Mouse (Mus musculus) frontal cortex, adult (tissue): ENCODE measurements around the gene Tdpoz5.
"Not testable (repeated sequence)": the region's sequence is repeated elsewhere in the genome, so short reads cannot be mapped to it uniquely, and the experiment has no call there.

Source experiments
- ATAC-seq: cut with Nextera tagmentation; 2 replicates; pipeline ENCODE4 v1.9.2; 2017; ENCODE audit warnings: mild to moderate bottlenecking, moderate library complexity, mixed read lengths; ENCODE audit not compliant: low TSS enrichment

Tdpoz5 gene

DNA sequence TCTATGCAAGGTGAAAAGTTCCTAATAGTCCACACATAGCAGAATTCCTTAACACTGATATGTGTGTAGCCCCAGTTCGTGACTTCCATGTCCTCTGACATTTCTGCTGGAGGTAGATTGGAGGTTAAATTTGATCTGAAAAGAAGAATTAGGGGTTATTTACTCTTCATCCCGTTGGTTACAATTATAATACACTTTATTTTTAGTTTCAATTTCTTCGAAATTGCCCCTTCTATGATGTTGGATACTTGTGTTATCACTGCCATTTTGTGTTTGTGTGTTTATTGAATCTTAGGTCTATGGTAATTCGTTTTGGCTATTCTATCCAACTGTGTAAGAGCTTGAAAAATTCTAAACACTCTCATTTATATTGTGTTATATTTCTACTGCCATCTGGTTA lies at the start of gene Tdpoz5:
Gene Tdpoz5, minus strand, starts transcription at position 101 of the 400 bp plus-strand sequence.
- not testable (repeated sequence) for ATAC-seq

DNA sequence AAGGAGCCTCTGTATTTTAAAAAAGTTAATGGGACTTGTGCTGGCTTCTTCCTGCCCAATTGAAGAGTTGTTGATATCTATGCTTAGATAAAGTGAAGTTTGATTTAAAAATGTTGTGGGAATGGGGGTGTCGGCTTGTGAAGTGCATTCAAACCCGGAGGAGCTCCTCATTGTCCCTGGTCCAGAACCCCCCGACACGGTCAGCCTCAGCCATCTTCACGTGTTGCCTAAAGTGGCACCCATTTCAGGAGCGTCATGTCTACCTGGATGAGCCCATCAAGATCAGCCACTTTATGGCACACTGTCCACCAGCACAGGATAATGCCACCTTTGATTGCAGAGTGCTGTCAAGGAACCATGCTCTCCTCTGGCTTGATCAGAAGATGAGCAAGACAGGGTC lies 7.8 kb upstream of the Tdpoz5 start:
- not testable (repeated sequence) for ATAC-seq

DNA sequence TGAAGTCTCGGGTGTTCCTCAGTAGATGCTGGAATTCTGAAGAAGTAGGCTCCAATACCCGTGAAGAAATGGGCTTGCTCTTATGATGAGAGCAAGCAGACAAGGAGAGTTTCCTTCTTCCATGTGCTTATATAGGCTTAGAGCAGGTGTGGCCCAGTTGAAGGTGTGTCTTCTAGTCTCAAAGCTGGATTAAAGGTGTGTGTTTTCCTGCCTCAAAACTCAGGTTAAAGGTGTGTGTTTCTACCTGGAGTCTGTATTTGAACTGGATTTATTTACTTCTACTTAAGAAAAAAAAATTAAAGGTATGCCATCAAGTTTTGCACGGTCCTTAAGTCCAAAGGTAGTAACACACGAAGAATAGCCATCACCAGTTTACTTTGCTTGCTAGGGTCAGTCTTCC lies 17.7 kb downstream of the Tdpoz5 start, which contains the start of gene Gm9117:
Gene Gm9117, minus strand, starts transcription at position 101 of the 400 bp plus-strand sequence.
- ATAC-seq: not testable (repeated sequence)

DNA sequence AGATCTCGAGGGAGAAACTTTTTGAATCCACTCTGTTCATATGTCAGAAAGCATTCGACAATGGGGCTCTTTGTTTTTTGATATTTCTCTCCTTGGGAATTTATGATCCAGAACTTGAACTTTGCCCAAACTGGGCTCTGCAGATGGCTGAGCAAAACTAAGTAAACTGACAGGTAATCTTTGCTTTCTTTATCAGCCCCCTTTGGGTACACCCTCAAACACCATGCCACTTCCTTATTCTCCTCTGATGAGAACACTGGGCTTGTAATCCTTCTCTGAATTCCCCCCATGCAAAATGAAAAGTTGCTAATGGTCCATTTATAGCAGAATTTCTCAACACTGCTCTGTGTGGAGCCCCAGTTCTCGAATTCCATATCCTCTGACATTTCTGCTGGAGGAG lies 22.7 kb downstream of the Tdpoz5 start:
- not testable (repeated sequence) for ATAC-seq
